Mouse (Mus musculus): ENCODE results near the gene Soga3.

Gene Soga3

DNA sequence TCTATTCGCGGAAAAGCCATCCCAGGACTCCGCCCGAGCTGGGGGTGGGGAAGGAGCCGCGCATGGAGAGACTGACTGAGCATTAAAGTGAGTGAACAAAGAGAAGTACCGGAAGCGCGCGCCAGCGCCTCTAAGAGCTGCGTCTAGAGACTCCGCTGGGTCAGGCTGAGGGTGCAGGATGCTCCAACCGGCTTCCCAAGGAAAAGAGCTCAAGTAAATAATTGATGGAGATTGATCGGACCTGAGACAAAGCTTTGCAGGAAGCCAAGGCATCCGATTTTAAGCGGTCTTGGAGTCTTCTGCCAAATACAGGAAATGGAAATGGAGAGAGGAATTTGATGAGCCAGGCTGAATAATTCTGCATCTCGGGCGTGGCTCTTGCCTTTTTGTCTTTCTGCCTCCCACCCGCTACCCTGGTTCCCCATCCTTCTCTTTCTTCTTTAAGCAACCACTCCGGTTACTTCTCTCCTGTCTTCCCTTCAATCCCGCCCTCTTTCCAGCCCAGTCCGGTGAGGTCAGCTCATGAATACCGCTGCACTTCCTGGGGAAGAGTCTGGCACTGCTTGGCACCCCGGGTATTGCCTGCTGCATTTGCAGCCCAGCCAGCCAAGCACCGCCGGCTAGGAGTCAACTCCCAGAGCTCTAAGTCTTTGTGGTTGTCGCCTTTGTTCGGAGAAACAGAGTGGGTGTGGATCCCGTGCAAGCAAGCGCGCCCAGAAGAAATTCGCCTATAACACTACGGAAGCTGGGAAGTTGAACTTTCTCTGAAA is at the start of gene Soga3:
TSS of gene Soga3 (plus strand) at position 274 of the 770 bp plus-strand sequence.
- no peak for DNase-seq

DNA sequence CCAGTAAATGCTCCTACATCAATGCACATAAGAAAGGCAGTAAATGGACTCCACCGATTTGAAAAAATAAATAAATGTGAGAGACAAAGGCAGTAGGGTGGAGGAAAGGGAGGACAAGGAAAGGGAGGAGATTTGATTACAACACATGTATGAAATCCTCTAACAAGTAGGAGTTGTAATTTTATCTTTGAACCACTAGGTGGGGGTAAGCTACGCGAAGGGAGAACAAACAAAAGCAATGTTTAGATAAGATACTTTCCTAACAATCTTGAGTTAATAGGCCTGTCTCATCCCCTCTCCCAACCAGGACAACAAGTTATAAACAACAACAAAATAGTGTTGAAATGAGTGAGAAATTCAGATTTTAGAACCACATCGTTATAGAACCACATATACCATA is 36.7 kb upstream of the Soga3 start:
- no peak for DNase-seq

DNA sequence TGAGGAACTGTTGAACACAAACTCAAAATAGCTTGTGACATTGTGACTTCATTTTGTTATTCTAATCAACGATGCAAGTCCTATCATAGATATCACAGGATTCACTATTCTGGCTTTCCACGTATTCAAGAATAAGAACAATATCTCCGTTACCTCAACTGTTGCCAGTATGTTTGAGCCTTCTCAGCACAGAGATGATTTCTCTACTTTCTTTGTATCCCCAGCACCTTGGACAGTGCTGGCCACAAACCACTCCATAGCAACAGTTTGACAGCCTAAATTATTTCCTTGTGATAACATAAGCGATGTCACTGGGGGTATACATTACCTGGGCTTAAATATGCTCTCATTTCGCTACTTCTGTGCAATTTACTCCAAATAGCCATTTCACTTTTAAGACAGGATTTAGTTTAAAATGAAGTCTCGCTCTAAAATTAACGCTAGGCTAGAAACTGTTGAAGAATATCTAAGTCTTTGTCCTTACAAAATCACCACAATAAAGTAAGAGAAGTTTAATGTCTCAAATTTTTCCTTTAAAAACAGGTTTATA is 1.0 kb upstream of the Soga3 start:
- DNase-seq: no peak

DNA sequence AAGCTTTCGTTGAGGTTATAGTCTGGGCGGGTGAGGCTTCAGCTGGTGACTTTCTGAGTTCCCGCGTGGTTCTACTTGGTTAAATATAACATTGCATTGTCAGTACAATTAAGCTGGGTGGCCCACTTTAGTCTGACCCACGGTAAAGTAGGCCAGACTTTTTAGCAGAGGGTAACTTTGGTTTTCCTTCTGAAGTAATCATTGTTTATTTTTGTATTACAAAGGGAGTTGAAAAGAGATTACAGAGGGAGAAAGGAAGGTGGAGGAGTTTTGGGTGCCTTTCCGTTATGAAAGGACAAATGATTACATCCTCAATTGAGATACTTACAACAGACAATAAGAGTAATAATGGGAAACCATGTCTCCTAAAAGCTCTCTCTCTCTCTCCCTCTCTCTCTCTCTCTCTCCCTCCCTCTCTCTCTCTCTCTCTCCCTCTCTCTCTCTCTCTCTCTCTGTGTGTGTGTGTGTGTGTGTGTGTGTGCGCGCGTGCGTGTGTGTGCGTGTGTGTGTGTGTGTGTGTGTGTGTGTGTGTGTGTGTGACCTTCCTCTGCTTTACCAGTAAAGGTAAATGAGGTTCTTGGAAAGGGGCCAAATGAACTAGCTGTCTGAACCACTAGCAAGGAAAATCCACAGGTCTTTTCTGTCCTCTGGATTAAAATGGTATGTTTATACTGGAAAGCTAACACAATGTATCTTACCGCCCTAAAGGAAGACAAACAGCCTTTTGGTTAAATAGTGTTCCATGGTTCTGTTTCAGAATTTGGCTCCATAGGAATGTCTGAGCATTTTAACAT is 1.2 kb downstream of the Soga3 start:
- DNase-seq: no peak

DNA sequence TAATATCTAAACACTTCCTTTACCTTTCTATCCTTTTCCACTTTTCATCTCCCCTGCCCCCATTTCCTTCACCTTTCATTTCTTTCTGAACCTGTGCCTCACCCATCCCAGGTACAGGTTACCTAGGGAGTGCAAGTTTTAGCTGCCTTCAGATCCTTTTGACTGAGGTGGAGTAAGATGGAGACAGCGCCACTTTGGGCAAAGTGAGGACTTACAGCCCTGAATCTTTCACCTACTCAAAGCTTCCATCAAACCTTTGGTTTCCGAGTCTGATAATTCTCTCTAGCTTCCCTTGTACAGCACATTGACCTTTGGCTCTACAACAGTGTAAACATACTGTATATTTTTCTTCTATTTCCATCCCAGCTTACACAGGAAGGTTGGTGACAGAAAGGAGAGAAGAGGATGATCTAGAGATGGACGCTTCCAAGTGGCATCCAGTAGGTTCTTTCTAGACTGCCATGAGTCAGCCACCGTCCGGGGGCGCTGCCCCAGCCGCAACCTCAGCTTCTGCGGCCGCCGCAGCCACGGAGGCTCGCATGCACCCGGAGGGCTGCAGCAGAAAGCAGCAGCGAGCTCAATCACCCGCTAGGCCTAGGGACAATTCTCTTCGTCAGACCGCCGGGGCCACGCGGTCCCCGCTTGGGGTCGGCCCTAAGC is 2.7 kb downstream of the Soga3 start:
- DNase-seq: no peak

DNA sequence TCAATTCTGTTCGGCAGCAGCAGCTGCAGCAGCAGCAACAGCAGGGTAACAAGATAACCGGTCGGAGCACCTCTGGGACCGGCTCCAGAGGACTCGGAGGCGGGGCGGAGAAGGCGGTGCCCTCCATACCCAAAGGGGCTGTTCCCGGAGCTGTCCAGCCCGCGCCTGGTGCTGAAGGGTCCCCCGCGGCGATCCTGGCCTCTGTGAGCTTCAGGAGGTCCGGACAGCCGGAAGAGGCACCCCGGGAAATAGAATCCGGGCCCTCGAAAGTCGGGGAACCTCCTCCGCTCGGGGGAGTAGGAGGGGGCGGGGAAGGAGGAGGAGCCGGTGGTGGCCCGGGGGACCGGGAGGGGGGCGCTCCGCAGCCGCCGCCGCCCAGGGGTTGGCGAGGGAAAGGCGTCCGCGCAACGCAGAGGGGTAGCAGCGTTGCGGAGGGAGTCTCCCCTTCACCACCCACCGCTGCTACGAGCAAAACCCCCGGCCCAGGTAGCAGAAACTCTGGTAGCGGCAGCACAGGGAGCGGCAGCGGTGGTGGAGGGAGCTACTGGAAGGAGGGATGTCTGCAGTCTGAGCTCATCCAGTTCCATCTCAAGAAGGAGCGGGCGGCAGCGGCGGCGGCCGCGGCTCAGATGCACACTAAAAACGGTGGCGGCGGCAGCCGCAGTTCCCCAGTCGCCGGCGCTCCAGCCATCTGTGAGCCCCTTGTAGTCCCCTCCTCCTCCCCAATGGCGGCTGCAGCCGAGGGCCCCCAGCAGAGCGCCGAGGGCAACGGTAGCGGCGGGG is 3.4 kb downstream of the Soga3 start:
- DNase-seq: peak; percentile 73

DNA sequence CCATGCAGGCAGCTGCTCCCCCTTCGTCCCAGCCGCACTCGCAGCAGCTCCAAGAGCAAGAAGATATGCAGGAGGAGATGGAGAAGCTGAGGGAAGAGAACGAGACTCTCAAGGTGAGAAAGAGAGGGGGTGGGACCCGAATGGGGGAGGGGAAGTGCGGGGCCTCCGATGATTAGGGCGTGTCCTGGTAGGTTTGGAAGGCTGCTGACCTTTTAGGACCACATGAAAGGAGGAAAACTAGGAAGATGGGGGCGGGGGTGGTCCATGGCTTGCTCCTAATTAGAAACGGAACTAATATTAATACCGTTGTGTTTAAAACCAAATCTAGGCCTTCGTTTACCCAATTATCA is 4.0 kb downstream of the Soga3 start:
- no peak for DNase-seq

DNA sequence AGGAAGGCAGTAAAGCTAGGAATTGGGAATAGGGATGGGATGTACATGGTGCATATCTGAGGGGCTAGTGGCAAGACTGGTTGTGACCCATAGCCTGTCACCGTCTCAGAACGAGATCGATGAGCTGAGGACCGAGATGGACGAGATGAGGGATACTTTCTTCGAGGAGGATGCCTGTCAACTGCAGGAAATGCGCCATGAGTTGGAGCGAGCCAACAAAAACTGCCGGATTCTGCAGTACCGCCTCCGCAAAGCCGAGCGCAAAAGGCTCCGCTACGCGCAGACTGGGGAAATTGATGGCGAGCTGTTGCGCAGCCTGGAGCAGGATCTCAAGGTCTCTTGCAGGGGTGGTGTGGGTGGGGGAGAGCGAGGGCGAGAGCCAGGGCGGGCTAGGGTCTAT is 4.4 kb downstream of the Soga3 start:
- no peak for DNase-seq

DNA sequence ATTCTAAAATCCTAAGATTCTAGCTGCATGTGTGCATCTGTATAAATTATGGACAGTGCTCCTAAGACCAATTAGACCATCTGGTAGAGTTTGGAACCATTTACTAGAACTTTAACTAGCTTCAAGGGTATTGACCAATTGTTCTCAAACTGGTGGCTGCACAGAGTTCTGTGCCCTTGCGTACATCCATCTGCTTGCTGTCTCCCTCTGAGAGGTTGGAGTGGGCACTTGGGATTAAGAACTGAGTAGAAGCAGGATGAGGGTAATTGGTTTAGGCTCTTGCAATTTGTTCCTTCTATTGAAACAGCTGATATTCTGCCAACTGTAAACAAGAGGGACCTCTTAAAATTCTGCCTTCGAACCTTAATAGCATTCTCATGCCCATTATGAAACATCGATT is 11.7 kb downstream of the Soga3 start:
- DNase-seq: no peak

DNA sequence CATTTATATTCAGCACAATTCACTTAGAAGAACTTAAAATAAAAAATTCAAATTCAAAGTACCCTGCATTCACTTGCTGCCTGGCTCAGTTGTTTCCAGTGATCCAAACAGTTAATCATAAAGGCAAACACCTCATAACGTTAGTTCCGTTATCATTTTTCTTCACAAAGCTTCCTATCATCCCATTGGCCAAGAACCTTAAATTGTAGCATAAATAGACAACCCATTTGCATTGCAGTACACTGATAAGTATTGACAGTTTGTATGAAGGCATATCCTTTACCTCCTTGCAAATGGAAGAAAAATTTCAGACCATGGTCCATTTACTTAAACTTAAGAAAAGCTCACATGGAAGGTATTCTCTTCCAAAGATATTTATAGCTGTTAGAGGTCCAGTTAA is 18.0 kb downstream of the Soga3 start:
- DNase-seq: no peak

DNA sequence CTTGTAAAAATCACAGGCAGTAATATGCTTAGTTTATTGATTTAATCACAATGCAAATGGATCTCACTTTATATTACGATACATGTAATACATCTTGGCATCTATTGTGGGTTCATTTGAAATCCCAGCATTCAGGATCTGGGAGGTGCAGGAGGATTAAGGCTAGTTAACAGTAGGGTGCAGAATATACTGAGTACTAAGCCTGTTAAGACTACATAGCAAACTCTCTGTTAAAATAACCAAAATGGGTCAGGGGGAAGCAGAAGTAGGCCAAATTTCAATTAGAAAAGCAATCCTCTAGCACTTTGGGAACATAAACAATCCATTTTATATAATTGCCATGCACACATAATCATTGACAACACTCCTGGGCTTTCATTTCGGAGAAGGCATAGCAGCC is 30.1 kb downstream of the Soga3 start:
- no peak for DNase-seq

DNA sequence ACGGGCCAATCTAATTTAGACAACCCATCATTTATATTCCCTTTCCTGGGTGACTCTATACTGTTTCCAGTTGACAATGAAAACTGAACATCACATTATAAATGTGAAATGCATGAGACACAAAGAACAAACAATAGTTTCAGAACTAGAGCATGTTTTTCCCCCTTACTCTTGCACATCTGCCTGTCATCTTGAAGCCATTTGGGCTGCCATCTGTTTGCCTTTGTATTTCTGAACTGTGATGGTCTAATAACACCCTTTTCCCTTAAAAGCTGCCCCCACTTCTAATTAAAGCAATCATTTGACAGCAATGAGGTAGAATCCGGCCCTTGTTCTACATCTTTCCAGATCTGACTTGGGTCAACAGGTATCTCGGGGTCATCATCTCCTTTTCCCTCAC is 32.0 kb downstream of the Soga3 start:
- no peak for DNase-seq

DNA sequence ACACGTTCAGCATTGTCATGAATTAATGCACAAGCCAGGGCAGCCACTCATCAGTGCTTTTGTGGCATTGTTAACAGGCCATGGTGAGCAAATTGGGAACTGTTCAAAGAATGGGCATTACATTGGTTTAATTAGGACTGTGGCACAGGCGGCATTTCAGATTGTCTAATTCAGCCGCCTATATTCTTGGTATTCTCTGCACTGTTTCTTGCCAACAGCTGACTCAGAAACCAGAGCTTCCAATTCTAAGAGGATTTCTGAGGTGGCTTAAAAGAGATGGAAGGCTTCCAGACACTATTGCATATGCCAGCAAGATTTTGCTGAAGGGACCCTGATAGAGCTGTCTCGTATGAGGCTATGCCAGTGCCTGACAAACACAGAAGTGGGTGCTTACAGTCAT is 33.2 kb downstream of the Soga3 start:
- DNase-seq: no peak

DNA sequence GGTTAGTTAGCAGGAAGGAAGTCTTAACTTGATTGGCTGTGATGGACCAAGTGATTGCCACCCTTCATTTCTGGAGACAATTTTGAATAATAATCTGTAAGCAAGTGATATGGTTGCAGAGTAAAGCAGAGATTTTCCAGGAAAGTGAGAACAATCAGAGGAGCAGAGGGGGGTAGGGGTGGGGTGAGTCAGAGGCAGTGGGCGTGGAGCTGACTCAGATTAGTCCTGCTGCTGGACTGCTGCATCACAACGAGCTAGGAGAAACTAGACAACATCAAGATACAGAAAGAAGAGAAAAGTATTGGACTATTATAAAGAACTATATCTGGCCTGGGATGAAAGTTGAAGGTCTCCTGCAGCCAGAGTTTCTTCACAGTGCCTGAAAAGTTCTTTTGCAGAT is 34.4 kb downstream of the Soga3 start:
- no peak for DNase-seq

DNA sequence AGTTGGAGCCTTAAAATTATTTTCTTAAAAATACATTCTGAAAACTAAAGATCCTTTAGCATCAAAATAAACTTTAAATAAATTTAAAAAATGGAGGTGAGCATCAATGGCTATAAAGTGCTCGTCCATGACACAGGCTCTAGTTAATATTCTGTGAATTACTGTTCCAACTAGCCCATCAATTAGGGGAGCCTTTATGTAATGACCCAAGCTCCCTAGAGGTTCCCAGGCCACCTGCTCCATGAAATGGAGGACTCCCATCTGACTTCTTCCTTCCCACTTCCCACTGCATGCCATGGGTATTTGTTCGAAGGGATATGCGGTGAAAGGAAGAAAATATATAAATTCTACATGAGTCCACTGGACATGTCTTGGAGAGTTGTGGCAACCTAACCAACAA is 36.6 kb downstream of the Soga3 start:
- no peak for DNase-seq

DNA sequence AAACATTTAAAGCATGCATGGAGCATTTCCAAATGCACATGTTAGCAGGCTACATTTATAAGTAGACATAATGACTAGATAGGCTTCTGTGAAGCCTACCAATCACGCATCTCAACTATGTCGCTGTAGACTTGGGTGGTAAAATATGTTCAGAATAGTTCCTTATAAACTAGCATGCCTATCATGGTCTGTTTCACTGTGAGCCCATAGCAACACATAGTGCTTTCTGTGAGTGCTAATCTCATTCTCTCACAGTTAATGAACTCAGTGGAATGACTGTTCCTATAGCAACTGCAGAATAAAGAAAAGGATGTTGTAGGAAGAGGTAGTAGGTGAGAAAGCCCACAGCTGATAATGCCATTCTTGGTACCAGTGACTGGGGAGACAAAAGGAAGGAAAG is 37.4 kb downstream of the Soga3 start:
- DNase-seq: no peak

DNA sequence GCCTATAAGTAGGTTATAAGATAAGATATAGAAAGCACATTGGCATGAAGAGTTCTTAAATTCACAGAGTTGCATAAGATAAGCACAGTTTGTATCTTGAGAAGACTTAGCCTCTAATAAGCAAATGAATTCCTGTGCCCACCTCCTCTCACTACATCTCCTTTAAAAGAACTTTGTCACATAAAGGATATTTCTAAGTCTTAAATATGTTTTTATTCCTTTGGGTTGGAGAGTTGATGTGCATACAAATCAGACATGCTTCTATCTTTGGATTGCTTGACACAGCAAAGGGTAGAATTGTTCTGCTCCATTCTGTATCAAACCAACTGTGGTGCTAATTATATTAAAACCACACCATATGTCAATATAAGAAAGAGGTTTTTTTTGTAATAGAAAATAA is 50.1 kb downstream of the Soga3 start:
- no peak for DNase-seq

DNA sequence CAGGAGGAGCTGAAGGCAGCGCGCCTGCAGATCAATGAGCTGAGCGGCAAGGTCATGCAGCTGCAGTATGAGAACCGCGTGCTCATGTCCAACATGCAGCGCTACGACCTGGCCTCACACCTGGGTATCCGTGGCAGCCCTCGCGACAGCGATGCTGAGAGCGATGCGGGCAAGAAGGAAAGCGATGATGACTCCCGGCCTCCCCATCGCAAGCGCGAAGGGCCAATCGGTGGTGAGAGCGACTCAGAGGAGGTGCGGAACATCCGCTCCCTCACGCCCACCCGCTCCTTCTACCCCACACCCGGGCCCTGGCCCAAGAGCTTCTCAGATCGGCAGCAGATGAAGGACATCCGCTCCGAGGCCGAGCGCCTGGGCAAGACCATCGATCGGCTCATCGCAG is 53.2 kb downstream of the Soga3 start:
- no peak for DNase-seq

DNA sequence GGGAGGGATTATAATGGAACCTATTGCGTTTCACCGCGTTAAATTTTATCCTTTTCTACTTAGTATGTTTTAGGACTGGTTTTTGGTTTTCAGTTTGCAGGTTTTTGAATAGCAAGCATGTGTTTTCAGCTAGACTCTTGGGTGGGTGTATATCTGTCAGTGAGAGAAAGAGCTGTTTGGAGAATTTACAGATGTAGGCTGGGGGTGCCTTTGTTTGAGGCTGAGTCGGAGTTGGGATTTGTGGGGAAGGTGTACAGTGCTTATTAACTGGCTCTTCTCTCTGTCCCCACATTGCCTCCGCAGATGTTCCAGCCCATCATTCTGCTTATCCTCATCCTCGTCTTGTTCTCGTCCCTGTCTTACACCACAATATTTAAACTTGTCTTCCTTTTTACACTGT is 55.0 kb downstream of the Soga3 start, which contains the start of gene Gm49353:
TSS of gene Gm49353 (plus strand) at position 313 of the 400 bp plus-strand sequence.
- no peak for DNase-seq

DNA sequence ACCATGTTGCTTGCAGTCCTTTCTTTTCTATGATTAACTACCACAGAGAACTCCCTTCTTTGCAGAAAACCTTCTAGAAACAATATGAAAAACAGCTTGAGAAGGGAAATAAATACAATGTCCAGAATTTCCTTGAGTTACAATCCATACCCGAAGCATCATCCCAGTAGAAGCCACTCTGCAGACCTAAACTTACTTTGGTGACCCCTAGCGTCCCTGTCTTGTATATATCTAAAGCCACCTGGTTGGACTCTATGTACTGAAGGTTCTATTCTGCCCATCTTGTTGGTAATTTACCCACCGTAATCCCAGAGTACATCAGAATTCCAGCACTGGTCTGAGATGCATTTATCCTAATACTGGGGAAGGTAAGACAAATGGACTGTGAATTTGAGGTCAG is 56.2 kb downstream of the Soga3 start:
- DNase-seq: no peak

DNA sequence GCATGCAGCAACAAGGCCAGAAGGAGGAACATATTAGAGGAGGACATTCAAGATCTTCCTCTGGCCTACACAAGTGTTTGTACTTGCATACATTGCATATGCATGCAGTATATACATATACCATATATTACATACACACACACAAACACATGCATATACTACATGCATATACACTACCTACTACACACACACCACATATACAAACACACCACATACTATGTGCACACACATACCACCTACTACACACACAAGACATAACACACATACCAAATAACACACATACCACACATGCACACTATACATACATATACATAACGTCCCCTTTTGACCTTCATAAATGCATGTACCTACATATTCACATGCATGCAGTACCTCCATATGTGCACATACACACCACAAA is 57.0 kb downstream of the Soga3 start:
- no peak for DNase-seq

DNA sequence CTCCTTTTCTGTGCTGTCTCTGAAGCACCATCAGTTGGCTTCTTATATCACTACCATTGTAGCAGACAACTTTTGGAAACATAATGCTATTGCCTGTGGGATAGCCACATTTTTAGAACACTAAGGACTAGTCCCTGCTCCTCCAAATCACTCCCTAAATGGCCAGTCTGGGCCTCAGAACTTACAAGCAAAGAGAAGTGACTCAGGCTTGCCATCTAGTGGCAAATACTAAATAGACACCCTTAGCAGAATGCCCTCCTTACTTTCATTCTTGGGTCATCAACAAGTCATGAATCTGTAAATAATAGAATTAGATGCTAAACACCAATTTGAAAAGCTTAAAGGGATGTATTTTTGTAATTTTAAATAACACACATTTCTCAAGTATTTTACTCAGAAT is 63.1 kb downstream of the Soga3 start:
- DNase-seq: no peak

DNA sequence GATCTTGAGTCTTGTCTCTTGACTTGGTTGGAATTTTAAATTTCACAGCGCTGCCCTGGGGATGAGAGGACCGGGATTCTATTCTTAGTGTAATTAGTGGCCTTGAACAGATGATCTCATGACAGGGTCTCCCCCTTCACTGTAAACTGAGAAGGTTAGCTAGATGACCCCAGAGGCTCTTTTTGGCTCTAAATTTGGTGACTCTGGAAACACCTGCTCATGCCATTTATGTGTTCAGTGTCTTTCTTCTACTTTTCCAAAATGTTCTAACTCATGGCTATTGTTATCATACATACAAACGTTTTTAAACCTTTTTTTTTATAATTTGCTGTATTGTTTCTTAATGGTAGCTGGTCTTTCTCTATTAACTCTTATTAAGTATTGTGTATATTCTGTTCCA is 65.1 kb downstream of the Soga3 start:
- no peak for DNase-seq

All from liver (tissue).